Mouse (Mus musculus) spleen, postnatal 4 days (tissue): ENCODE results near the gene Gm9376.
A peak's percentile ranks its signal among the peaks of the same experiment; 100 is the strongest.

Experiments used
- DNase-seq, 2 experiments: peaks; one replicate each; pipeline ENCODE4 v3.0.0; 2022; ENCODE audit warnings: low spot score in 2 of 2

The Gm9376 gene

DNA sequence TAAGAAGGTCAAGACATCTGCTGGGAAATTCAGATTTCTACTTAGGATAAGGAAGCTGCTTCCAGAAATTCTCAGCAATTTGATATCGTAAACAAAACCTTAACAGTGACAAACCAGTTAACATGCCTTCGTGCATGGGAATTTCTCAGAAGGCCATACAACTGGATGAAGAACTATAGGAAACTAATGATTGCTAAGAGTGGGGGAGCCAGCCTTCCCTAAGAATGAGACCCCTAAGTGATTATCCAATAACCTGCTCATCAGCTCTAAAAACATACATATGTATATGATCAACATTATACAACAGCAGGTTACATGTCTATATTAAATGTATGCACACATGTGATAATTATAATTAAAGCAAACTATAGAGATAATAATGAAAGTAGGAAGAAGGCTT lies at the start of gene Gm9376:
Gene Gm9376 (plus strand): TSS at position 301 of the 400 bp plus-strand sequence.
- no peak for DNase-seq

DNA sequence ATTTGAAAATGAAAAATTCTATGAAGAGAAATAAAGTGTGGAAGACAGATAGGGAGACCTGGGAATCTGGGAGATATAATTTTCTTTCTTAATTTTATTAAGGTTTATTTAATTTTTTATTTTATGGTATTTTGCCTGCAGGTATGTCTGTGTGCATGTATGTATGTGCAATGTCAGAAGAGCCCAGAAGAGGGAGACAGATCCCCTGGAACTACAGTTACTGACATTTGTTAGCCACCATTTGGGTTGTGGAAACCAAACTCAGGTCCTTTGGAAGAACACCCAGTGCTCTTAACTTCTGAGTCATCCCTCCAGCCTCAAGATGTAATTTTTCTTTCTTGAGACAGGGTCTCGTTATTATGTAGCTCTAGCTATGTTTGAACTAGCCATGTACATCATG lies 45.9 kb upstream of the Gm9376 start:
- no peak for DNase-seq

GRCm38 (mm10) chr14:118225061-118225743 lies 41.6 kb upstream of the Gm9376 start:
- DNase-seq, result no peak

DNA sequence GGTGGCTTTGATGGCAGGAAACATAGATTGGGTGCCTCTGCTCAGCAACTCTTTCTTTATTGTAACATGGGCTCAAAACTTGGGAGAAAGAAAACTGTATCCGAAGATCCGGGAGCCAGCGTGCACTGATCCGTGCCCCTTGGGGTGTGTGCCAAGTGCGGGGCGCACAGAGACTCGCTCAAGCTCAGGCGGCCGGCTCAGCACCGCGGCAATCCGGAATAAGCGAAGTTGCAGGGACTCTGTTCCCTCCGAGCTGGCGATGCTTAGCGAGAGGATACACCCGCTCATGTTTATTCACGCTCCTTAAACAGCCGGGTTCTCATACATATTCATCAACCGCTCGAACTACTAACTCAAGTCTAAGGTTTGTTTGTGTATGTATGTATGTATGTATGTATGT lies 40.8 kb upstream of the Gm9376 start:
- DNase-seq, result no peak

- no peak for DNase-seq
Measured at GRCm38 (mm10) chr14:118226471-118227155, 40.1 kb upstream of the Gm9376 start.

- DNase-seq, result no peak
Measured at GRCm38 (mm10) chr14:118232381-118232970, 34.3 kb upstream of the Gm9376 start.

DNA sequence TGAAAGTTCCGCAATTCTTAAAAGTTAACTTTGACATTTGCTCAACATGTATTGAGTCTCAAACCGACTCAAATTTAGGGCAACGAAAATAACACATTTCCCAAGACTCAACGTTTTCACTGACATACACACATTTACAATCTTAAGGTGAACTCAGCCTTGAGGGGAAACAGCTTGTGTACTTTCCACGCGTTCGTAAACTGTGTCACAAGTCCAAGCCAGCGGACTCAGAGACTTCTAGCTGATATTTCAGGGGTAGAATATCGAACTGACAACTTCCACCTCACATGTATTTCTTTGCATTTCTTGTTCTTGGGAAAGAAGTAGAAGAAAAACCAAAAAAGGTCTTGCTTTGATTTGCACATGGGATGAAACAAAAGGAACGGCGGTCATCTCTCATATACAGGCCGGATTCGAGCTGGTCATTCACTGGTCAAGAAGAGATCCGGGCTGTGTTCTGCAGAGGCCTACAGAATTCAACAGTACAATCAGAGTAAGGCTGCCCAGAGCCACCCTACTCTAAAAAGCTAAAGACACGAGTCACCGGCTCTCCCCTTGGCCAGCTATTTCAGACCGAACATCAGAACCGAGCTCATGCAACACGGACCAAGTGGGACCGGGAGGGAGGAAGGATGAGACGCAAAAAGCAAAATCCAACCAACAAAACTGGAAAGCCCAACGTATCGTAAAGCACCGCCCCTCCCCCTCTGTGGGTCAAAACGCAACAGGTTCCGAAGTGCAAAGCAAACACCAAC lies 32.8 kb upstream of the Gm9376 start:
- no peak for DNase-seq

- DNase-seq, result no peak
Measured at GRCm38 (mm10) chr14:118234541-118235210, 32.1 kb upstream of the Gm9376 start.

DNA sequence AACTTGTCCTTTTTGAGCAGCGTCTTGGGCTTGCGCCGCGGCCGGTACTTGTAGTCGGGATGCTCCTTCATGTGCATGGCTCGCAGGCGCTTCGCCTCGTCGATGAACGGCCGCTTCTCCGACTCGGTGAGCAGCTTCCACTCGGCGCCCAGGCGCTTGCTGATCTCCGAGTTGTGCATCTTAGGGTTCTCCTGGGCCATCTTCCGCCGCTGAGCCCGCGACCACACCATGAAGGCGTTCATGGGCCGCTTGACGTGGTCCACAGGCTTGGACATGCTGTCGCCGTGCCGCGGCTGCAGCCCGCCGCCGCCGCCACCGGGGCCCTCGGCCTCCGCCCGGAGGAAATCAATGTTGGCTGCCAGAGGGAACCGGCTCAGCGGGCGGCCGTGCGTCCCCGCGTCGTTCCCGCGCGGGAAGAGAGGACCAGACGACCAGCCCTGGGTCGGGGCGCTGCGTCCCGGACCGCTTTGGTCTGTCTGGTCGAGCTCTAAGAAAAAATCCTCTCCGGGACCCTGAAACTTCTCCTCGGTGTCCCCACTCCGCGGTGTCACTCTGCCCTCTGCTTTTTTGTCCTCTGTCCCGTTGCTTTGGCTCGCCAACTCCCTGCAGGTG lies 31.3 kb upstream of the Gm9376 start:
- peak in 1 of 2 experiments; percentile 67 for DNase-seq

- peak in 1 of 2 experiments; percentile 64 for DNase-seq
Measured at GRCm38 (mm10) chr14:118235973-118236885, 30.5 kb upstream of the Gm9376 start.

- DNase-seq, result no peak
Measured at GRCm38 (mm10) chr14:118236886-118237289, 29.9 kb upstream of the Gm9376 start, which contains the start of gene Sox21. Gene Sox21 (minus strand): TSS chr14:118237030.

- no peak for DNase-seq
Measured at GRCm38 (mm10) chr14:118237786-118238185, 29.0 kb upstream of the Gm9376 start.

- no peak for DNase-seq
Measured at GRCm38 (mm10) chr14:118239351-118239750, 27.4 kb upstream of the Gm9376 start.

- DNase-seq, result no peak
Measured at GRCm38 (mm10) chr14:118241416-118241815, 25.3 kb upstream of the Gm9376 start.

- no peak for DNase-seq
Measured at GRCm38 (mm10) chr14:118253381-118253780, 13.4 kb upstream of the Gm9376 start.

- DNase-seq, result no peak
Measured at GRCm38 (mm10) chr14:118268849-118269248, 2.1 kb downstream of the Gm9376 start.

GRCm38 (mm10) chr14:118272594-118273555 lies 6.1 kb downstream of the Gm9376 start:
- no peak for DNase-seq

GRCm38 (mm10) chr14:118277704-118278498 lies 11.1 kb downstream of the Gm9376 start:
- no peak for DNase-seq
